Mouse (Mus musculus) urinary bladder, adult 18-20 months (tissue): ENCODE data around the gene Gm49510.

ENCODE experiments used
- DNase-seq, 2 experiments: peaks; one replicate each; pipeline ENCODE4 v3.0.0; 2022; ENCODE audit warnings: low spot score in 2 of 2, mixed read lengths in 2 of 2

Gene Gm49510

DNA sequence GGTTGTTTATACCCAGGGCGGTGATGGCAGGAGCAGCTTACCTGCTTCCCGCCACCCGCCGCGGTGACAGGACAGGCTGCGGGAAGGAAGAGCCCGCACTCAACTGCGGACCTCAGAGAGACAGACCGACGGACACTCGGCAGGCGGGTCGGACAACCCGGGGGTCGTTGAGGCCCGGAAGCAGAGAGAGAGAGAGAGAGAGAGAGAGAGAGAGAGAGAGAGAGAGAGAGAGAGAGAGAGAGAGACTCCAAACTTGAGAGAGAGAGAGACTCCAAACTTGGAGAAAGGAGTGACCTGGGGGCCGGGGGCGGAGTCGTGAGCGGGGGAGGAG lies at the start of gene Gm49510:
Gene Gm49510, plus strand, starts transcription at position 259 of the 331 bp plus-strand sequence.
- DNase-seq: no peak

DNA sequence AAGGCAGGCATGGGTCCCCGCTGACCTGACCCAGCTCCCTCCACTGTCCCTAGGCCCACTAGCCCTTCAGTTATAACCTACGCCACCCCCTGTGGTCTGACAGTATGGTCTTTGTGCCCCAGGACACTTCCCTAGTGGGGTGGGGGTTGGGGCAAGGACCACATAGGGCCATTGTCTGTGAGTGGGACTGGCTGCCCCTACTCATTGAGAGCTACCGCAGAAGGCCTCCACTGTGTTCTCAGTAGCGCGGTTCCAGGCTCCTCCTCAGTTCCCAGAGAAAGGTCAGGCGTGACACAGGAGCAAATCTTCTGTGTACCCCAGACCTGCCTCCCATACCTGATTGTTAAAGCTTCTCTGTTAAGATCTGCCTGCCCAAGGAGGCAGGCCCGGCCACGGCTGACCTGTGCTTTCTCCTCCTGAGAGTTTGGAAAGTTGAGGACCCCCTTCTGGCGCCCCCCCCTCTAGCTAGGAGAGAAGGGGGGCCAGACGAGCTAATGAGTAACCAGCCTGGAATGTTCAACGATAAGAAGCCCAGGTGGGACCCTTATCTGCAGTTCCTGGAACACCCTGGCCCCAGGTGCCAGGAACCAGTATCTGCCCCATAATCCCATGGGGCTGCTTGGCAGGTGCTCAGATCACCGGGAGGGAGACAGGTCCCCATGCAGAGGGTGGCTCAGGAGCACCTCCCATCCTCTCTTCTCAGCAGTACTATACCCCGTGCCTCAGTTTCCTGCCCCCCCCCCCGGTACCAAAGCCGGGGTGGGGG lies 49.2 kb upstream of the Gm49510 start:
- DNase-seq: no peak

- DNase-seq: no peak
These were observed 48.5 kb upstream of the Gm49510 start for GRCm38 (mm10) chr15:78850944-78851343.

- peak; percentile 81 to 82 for DNase-seq
These were observed 47.8 kb upstream of the Gm49510 start for GRCm38 (mm10) chr15:78851505-78852153.

DNA sequence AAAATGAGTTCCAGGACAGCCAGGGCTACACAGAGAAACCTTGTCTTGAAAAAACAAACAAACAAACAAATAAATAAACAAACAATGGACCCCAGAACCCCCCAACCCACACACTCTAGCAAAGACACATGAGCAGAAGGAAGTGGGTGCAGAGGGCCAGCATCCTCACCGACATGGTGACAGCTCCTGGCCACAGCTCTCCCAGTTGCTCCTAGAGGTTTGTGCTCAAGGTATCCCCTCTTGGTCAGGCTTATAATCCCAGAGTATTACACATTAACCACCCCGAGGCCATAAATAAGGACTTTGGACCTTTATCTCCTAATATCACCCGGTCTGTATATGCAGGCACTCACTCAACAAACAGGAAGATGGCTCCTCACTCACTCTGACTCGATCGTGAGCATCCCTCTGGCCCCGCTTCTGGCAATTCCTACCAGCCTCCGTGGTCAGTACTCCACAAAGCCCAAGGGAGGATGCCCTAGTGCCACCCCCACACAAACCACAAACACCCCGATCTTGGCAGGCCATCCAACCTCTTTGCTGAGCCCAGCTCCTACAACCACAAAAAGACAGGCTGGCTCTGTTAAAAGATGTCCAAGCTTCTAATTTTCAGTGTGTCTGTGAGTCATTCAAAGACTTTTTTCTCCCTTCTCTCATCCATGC lies 44.0 kb upstream of the Gm49510 start, which contains the start of gene Lgals2:
Gene Lgals2, minus strand, starts transcription at position 227 of the 663 bp plus-strand sequence.
- no peak for DNase-seq

DNA sequence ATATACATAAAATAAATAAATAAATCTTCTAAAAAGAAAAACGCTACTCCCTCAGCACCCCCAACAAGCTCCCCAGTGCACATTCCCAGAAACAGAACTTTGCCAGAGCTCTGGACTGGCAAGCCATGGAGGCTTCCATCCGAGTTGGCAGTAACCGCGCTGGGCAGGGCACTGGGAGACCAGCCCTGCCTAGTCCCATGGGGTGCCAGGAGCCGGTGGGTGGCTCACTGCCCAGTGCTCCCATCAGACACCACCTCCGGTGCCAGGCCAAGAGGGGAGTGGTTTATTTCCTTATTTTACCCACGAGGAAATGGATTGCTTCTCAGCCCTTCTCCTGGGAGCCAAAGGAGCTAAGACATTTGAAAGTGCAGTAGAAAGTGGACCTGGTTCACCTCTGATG lies 42.5 kb upstream of the Gm49510 start:
- DNase-seq: no peak

DNA sequence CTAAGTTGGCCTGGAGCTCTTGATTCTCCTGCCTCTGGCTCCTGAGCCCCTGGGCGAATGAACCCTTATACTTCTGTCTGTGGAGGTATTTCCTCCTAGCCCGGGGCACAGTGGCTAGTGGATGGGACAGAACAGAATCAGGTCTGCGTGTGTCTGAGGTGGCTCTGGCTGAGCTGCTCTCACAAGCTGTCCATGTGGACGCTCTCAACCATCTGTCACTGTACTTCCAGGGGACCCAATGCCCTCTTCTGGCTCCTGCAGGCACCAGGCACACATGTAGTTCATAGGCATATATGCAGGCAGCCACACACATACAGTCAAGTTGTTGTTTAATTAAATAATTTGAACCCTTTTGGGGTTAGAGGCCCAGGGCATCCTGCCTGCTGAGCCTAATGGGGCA lies 40.2 kb upstream of the Gm49510 start:
- no peak for DNase-seq

- no peak for DNase-seq
These were observed 39.8 kb upstream of the Gm49510 start for GRCm38 (mm10) chr15:78859714-78860113.

- no peak for DNase-seq
These were observed 37.2 kb upstream of the Gm49510 start for GRCm38 (mm10) chr15:78862280-78862679.

DNA sequence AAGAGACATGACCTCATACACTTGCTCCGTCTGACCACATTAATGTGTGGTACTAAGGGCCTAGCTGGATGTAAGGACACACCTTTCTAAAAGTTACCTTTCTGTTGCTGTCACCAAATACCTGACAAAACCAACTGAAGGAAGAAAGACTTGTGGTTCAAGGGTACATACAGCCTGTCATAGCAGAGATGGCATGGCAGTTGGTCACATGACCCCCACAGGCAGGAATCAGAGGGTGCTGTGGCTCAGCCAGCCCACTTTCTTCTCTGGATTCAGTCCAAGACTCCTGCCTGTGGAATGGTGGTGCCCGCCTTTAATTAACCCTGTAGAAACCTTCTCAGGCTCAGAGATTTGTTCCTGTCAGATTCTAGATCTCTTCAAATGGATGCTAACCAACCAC lies 36.3 kb upstream of the Gm49510 start:
- DNase-seq: no peak

DNA sequence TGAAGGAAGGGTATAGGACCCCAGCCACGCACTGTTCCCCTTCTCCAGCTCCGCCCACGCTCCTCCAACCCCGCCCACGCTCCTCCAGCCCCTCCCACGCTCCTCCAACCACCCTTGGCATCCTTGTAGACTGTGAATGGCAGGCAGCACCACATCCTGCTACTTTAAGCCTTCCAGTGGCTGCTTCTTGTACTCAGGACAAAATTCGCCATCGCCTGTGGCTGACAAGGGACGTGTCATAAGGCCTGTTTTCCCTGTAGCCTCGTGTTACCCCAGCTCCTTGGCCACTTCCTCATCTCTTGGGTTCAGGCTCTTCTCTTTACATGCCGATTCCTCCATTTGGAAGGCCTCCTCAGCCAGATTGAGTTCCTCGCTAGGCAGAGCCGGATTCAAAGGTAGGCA lies 35.6 kb upstream of the Gm49510 start:
- DNase-seq: no peak

DNA sequence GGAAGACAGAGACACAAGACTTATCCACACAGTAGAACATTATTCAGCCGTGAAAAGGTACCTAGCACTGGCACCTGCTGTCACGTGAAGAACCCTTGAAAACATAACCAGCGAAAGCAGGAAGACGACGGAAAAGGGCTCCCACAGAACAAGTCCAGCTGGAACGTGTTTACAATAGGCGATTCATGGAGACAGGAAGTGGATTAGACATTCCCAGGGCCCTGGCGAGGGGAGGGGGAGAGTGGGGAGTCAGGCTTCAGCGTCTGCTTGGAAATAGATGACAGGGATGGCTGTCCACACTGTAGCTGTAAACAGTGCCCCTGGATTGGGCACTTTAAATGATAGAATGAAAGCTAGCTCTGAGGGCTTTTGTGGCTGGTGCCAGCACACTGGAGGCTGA lies 31.1 kb upstream of the Gm49510 start:
- no peak for DNase-seq

DNA sequence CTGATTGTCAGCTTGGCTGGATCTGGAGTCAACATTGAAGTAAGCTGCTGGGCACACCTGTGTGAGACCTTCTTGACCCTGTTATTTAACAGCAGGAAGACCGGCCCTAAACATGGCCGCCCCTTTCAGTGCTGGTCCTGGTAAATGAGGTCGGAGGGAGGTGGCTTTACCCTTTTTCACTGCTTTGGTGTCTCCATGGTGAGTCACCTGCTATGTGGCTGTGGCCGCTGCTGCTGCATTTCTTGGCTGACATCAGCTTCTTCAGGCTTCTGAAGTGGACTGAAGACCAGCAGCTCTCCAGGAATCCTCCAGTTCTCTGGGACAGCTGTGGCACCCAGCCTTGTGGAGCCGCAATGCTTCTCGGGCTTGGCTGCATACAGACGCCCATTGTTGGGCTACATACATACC lies 30.6 kb upstream of the Gm49510 start:
- no peak for DNase-seq

- no peak for DNase-seq
These were observed 29.7 kb upstream of the Gm49510 start for GRCm38 (mm10) chr15:78869775-78870174.

DNA sequence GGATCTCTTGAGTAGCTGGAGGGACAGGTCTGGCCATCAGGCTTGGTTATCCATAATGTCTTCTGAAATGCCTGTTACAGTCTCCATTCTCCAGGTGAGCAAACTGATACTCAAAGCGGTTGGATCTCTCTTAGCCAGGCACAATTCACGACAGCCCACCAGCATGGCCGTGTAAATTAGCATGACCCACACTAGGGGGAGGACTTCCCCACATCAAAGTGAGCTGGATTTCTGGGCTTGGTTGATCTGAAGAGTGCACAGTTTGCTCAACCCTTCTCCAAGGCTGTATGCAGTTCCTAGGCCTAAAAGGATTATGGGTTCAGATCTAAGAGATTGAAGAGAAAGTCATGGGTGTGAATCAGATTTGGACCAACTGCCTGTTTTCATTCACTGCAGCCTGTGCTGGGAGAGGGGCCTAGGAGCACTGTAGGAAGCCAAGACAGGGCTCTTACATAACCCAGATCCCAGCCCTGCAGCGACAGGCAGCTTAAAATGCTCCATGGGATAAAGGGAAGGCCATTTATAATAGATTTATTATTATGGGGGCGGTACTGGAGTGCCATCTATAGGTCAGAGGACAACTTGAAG lies 27.4 kb upstream of the Gm49510 start:
- no peak for DNase-seq

- no peak for DNase-seq
These were observed 25.5 kb upstream of the Gm49510 start for GRCm38 (mm10) chr15:78873803-78874435.

- DNase-seq: no peak
These were observed 24.5 kb upstream of the Gm49510 start for GRCm38 (mm10) chr15:78874989-78875388.

- no peak for DNase-seq
These were observed 23.9 kb upstream of the Gm49510 start for GRCm38 (mm10) chr15:78875537-78875936.

DNA sequence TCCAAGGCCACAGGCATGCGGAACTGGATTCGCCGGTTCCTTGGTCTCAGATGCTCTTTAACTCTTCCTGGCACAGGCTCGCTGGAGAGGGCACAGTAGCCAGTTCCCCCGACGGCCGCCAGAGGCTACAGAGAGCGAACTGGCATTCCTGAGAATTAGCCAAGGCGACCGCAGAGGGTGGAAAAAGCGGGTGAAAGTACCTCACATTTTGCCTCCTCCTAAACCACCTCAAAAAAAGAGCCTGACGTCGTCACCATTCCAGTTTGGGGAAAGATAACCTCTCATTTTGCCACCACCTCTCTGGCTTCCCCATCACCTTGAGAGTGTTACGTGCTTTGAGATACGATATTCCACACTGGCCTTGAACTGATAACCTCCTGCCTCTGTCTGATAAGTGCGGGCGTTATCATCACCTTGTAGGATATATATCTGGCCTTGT lies 23.2 kb upstream of the Gm49510 start:
- DNase-seq: peak; percentile 82 to 86

GRCm38 (mm10) chr15:78876991-78877809 lies 22.3 kb upstream of the Gm49510 start, which contains the start of gene Gga1:
TSS of gene Gga1 (plus strand) at chr15:78877190.
- peak; percentile 86 to 89 for DNase-seq

GRCm38 (mm10) chr15:78877810-78878390 lies 21.6 kb upstream of the Gm49510 start:
- DNase-seq: no peak
